ENCODE assay signal across 21 mouse cellular contexts in the genomic region with DNA sequence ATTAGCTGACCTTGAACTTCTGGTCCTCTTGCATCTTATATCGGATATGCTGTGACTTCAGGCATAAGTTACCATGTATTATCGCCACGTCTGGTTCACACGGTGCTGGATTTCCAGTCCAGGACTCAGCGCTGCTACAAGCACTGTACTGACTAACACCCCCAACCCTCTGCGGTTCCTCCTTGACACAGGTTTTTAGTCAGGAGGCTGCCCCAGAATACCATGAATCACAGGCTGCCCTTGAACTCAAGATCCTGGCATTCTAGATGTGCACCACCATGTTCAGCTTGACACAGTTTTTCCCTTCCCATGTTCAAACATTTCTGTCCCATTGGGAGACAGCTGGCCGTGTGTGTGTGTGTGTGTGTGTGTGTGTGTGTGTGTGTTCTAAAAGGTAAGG. TPM values are rescaled to one million over a fixed set of nuclear protein-coding genes. Genes with fewer than 3 reads are reported as not detected.
A peak's percentile ranks its signal among the peaks of the same experiment; 100 is the strongest.
DNase-seq lines count a peak whose midpoint lies in the region; ATAC-seq and TF ChIP-seq lines count a peak whose summit lies in the region.
"Had no signal": no experiment of that assay in that cellular context is flagged by ENCODE, and none has a peak within 500 bp of the region (broad histone marks: within the 10 kb centered on the region; RNA-seq: fewer than 3 reads in every experiment).

No protein-coding gene starts in this region.

- DNase-seq in adrenal gland, postnatal 36 days, result peak; percentile 18 to 22
- no peak for DNase-seq in adrenal gland, adult 18-20 months (ENCODE audit: low spot score in 2 of 2)
- no peak for DNase-seq in heart, postnatal 14 days
- DNase-seq in kidney, postnatal 4 days, result no peak
- no peak for DNase-seq in left cerebral cortex, postnatal 14 days (ENCODE audit: low spot score in 2 of 2)
- DNase-seq: cerebellum, adult 11-12 months; cerebellum, postnatal 10 days; forebrain, postnatal 0 days; gastrocnemius, postnatal 14 days; lung, postnatal 10 days; thymus, postnatal 25 days had no signal

- no peak overlapping the region for H3K4me3 ChIP-seq in heart, embryonic 14.5 days (ENCODE audit: control insufficient read depth in 1 of 2, insufficient read depth in 1 of 2, low read depth in 1 of 2, low read length in 2 of 2)
- no peak overlapping the region for H3K4me3 ChIP-seq in kidney, embryonic 15.5 days (replicated peaks)
- H3K4me3 ChIP-seq in ES-Bruce4 (ENCODE audit: low read depth, low read length), result no peak overlapping the region
- H3K4me3 ChIP-seq: embryonic facial prominence, embryonic 10.5 days; hindbrain, embryonic 13.5 days; limb, embryonic 10.5 days; stomach, embryonic 15.5 days had no signal

- H3K36me3 ChIP-seq in heart, embryonic 14.5 days (ENCODE audit: control insufficient read depth, insufficient read depth, low read length), result no peaks in the 10 kb centered on the region
- peaks cover 4% of the 10 kb centered on the region; the same call in 1 of the 2 replicates for H3K36me3 ChIP-seq in kidney, embryonic 15.5 days
- H3K36me3 ChIP-seq in ES-Bruce4 (ENCODE audit: control insufficient read depth, insufficient read depth, low read length, poor library complexity, severe bottlenecking), result no peaks in the 10 kb centered on the region
- H3K36me3 ChIP-seq: stomach, embryonic 15.5 days had no signal

- no peaks in the 10 kb centered on the region for H3K9me3 ChIP-seq in heart, embryonic 14.5 days (ENCODE audit: control insufficient read depth, low read length)
- no peaks in the 10 kb centered on the region for H3K9me3 ChIP-seq in kidney, embryonic 15.5 days (replicated peaks)
- no peaks in the 10 kb centered on the region for H3K9me3 ChIP-seq in ES-Bruce4 (replicated peaks; ENCODE audit: control insufficient read depth, insufficient read depth, low read length, poor library complexity, severe bottlenecking)
- H3K9me3 ChIP-seq: embryonic facial prominence, embryonic 10.5 days; hindbrain, embryonic 13.5 days; limb, embryonic 10.5 days; stomach, embryonic 15.5 days had no signal

- no peak for TF ChIP-seq CTCF in ES-Bruce4 (IDR thresholded peaks at IDR 0.05; ENCODE audit: low read depth, low read length)

- TF ChIP-seq EP300 in ES-Bruce4 (IDR thresholded peaks at IDR 0.05; ENCODE audit: insufficient read depth, low read depth, low read length), result no peak

- peak overlapping the region; percentile 31 for H3K4me2 ChIP-seq in heart, embryonic 14.5 days (ENCODE audit: low read length)
- no peak overlapping the region for H3K4me2 ChIP-seq in kidney, embryonic 15.5 days
- H3K4me2 ChIP-seq: hindbrain, embryonic 13.5 days; midbrain, embryonic 11.5 days; stomach, embryonic 15.5 days had no signal

- intact Hi-C loops in heart, postnatal 14 days (cut with DNase I), result no loop called here
- intact Hi-C loops in left cerebral cortex, postnatal 14 days (cut with DNase I), result no loop called here

- H3K9ac ChIP-seq in heart, embryonic 14.5 days (ENCODE audit: low read length), result no peak overlapping the region
- no peak overlapping the region for H3K9ac ChIP-seq in kidney, embryonic 15.5 days
- no peak overlapping the region for H3K9ac ChIP-seq in ES-Bruce4 (ENCODE audit: low read depth, poor library complexity, severe bottlenecking)
- H3K9ac ChIP-seq: forebrain, postnatal 0 days; hindbrain, embryonic 13.5 days; stomach, embryonic 15.5 days had no signal

- no peaks in the 10 kb centered on the region for H3K27me3 ChIP-seq in heart, embryonic 14.5 days (ENCODE audit: control insufficient read depth, insufficient read depth, low read length)
- no peaks in the 10 kb centered on the region for H3K27me3 ChIP-seq in kidney, embryonic 15.5 days
- H3K27me3 ChIP-seq in ES-Bruce4 (ENCODE audit: control insufficient read depth, insufficient read depth, low read length, poor library complexity, severe bottlenecking), result no peaks in the 10 kb centered on the region
- H3K27me3 ChIP-seq: hindbrain, embryonic 13.5 days; stomach, embryonic 15.5 days had no signal

- peaks cover 24 to 37% of the 10 kb centered on the region in 2 experiments for H3K4me1 ChIP-seq in heart, embryonic 14.5 days (ENCODE audit: control insufficient read depth in 2 of 2, insufficient read depth in 2 of 2, low read length in 2 of 2)
- peaks cover 36% of the 10 kb centered on the region for H3K4me1 ChIP-seq in kidney, embryonic 15.5 days
- peaks cover 7% of the 10 kb centered on the region for H3K4me1 ChIP-seq in ES-Bruce4 (ENCODE audit: control insufficient read depth, insufficient read depth, low read length)

- H3K27ac ChIP-seq in heart, embryonic 14.5 days (replicated peaks in 1 of 2; ENCODE audit: control insufficient read depth in 1 of 2, insufficient read depth in 1 of 2, low read depth in 2 of 2, low read length in 2 of 2), result peak overlapping the region in 1 of 2 experiments; percentile 64; a peak in 3 of 4 replicates
- H3K27ac ChIP-seq in kidney, embryonic 15.5 days, result peak overlapping the region; percentile 63
- peak overlapping the region; percentile 54 for H3K27ac ChIP-seq in ES-Bruce4 (ENCODE audit: insufficient read depth, low read length)
- H3K27ac ChIP-seq: hindbrain, embryonic 13.5 days; stomach, embryonic 15.5 days had no signal

- no peak for ATAC-seq in heart, embryonic 14.5 days (ENCODE audit: insufficient number of reproducible peaks, insufficient read depth, low FRiP score, low read depth)
- ATAC-seq in kidney, embryonic 15.5 days (replicated peaks; ENCODE audit: low FRiP score), result no peak
- ATAC-seq: activated CD4-positive, CD25-positive, alpha-beta regulatory T cell, adult 4 months; CD4-positive, CD25-positive, alpha-beta regulatory T cell, adult 4 months; forebrain, postnatal 0 days had no signal

- no peak for TF ChIP-seq POLR2A in ES-Bruce4 (IDR thresholded peaks at IDR 0.05; ENCODE audit: insufficient read depth, low read length)

- WGBS in heart, embryonic 14.5 days, result 74% methylated on average over 7 of the region's 7 CpGs
- WGBS in kidney, embryonic 15.5 days, result 83% methylated on average over 7 of the region's 7 CpGs

RNA-seq across cellular contexts. Expression of gene Bend3, which starts 10.5 kb away (rescaled TPM):
- 1 to 10 TPM; 6.1 to 6.2 TPM for total RNA-seq in adrenal gland, postnatal 36 days (2021)
- 1 to 10 TPM; 3.9 to 4.7 TPM for total RNA-seq in adrenal gland, adult 18-20 months (2021)
- 4.6 and 5.6 TPM in 2 replicates for polyA plus RNA-seq in heart, embryonic 14.5 days (2014; fragmentation: Nextera tagmentation; extraction: Ambion mirVana)
- total RNA-seq in heart, postnatal 14 days (2021), result 1 to 10 TPM; 5.8 to 6.1 TPM
- polyA plus RNA-seq in kidney, embryonic 15.5 days (2015; fragmentation: Nextera tagmentation; extraction: Ambion mirVana), result 6.6 and 7.4 TPM in 2 replicates
- polyA plus RNA-seq in ES-Bruce4 (2011; ENCODE audit: insufficient read depth, insufficient read length, low read depth, missing spikeins), result 18.2 and 18.9 TPM in 2 replicates
- total RNA-seq in left cerebral cortex, postnatal 14 days (2021), result 1 to 10 TPM; 4.5 to 4.9 TPM

RNA-seq across cellular contexts. Expression of gene Gm9803, which starts 34.7 kb away (rescaled TPM):
- 10 to 100 TPM in 1 of 2 experiments, not detected in 1; 12.0 TPM for total RNA-seq in adrenal gland, postnatal 36 days (2021)
- total RNA-seq in adrenal gland, adult 18-20 months (2021), result 10 to 100 TPM in 1 of 2 experiments, 1 to 10 TPM in 1; 6.9 to 17.4 TPM
- 16.6 and 19.3 TPM in 2 replicates for polyA plus RNA-seq in heart, embryonic 14.5 days (2014; fragmentation: Nextera tagmentation; extraction: Ambion mirVana)
- 10 to 100 TPM in 1 of 2 experiments, 1 to 10 TPM in 1; 8.9 to 13.0 TPM for total RNA-seq in heart, postnatal 14 days (2021)
- polyA plus RNA-seq in kidney, embryonic 15.5 days (2015; fragmentation: Nextera tagmentation; extraction: Ambion mirVana), result 8.3 and 15.2 TPM in 2 replicates
- 28.5 and 40.0 TPM in 2 replicates for polyA plus RNA-seq in ES-Bruce4 (2011; ENCODE audit: insufficient read depth, insufficient read length, low read depth, missing spikeins)
- total RNA-seq in left cerebral cortex, postnatal 14 days (2021), result 1 to 10 TPM; 4.0 to 6.4 TPM

RNA-seq across cellular contexts. Expression of gene 1700021F05Rik, which starts 51.7 kb away (rescaled TPM):
- total RNA-seq in adrenal gland, postnatal 36 days (2021), result 10 to 100 TPM; 65.3 to 67.7 TPM
- 10 to 100 TPM; 60.2 to 81.3 TPM for total RNA-seq in adrenal gland, adult 18-20 months (2021)
- polyA plus RNA-seq in heart, embryonic 14.5 days (2014; fragmentation: Nextera tagmentation; extraction: Ambion mirVana), result 90.8 and 94.3 TPM in 2 replicates
- 10 to 100 TPM; 97.0 to 98.4 TPM for total RNA-seq in heart, postnatal 14 days (2021)
- polyA plus RNA-seq in kidney, embryonic 15.5 days (2015; fragmentation: Nextera tagmentation; extraction: Ambion mirVana), result 74.3 and 77.4 TPM in 2 replicates
- 70.7 and 72.0 TPM in 2 replicates for polyA plus RNA-seq in ES-Bruce4 (2011; ENCODE audit: insufficient read depth, insufficient read length, low read depth, missing spikeins)
- 10 to 100 TPM; 44.3 to 45.1 TPM for total RNA-seq in left cerebral cortex, postnatal 14 days (2021)

Comparison
In these comparisons a context has a peak if more than half of its experiments do, and no peak if none do; other contexts are left out.
1. DNase-seq: peak in adrenal gland, postnatal 36 days (2 of 2); none in adrenal gland, adult 18-20 months (0 of 2), heart, postnatal 14 days (0 of 2), kidney, postnatal 4 days (0 of 2) and left cerebral cortex, postnatal 14 days (0 of 2).